Comparison of ENCODE assay signal across 13 mouse cellular contexts in genomic region chr3:107112932-107113659, GRCm38 (mm10). TPM values are rescaled to one million over a fixed set of nuclear protein-coding genes. Genes with fewer than 3 reads are reported as not detected.
A peak's percentile ranks its signal among the peaks of the same experiment; 100 is the strongest.
DNase-seq lines count a peak whose midpoint lies in the region; ATAC-seq lines count a peak whose summit lies in the region.
"Had no signal": no experiment of that assay in that cellular context is flagged by ENCODE, and none has a peak within 500 bp of the region (broad histone marks: within the 10 kb centered on the region; RNA-seq: fewer than 3 reads in every experiment).

No protein-coding gene starts in this region.

- H3K4me3 ChIP-seq in kidney, embryonic 16.5 days (ENCODE audit: low read length) = no peak overlapping the region
- H3K4me3 ChIP-seq in embryonic facial prominence, embryonic 15.5 days (replicated peaks) = no peak overlapping the region
- H3K4me3 ChIP-seq in hindbrain, embryonic 13.5 days = 0 out of 2 replicates have a peak overlapping the region, but pooled peaks have one; percentile 31
- no peak overlapping the region for H3K4me3 ChIP-seq in neural tube, embryonic 14.5 days (ENCODE audit: low read depth, low read length)
- H3K4me3 ChIP-seq: embryonic facial prominence, embryonic 12.5 days had no signal

- peak overlapping the region; percentile 21; the same call in 1 of the 2 replicates for H3K27ac ChIP-seq in kidney, embryonic 16.5 days (ENCODE audit: low read length)
- H3K27ac ChIP-seq in embryonic facial prominence, embryonic 15.5 days (replicated peaks) = no peak overlapping the region
- H3K27ac ChIP-seq in hindbrain, embryonic 13.5 days = peak overlapping the region; percentile 88
- peak overlapping the region; percentile 76 for H3K27ac ChIP-seq in neural tube, embryonic 14.5 days (ENCODE audit: low read depth, low read length)
- H3K27ac ChIP-seq: embryonic facial prominence, embryonic 12.5 days had no signal

- H3K36me3 ChIP-seq in kidney, embryonic 16.5 days (ENCODE audit: insufficient read depth, low read length) = no peaks in the 10 kb centered on the region
- H3K36me3 ChIP-seq in embryonic facial prominence, embryonic 15.5 days = no peaks in the 10 kb centered on the region
- H3K36me3 ChIP-seq in hindbrain, embryonic 13.5 days = no peaks in the 10 kb centered on the region
- no peaks in the 10 kb centered on the region for H3K36me3 ChIP-seq in neural tube, embryonic 14.5 days (ENCODE audit: control insufficient read depth, insufficient read depth, low read length)
- H3K36me3 ChIP-seq: embryonic facial prominence, embryonic 12.5 days had no signal

- peak; percentile 49 for ATAC-seq in kidney, embryonic 16.5 days (ENCODE audit: low FRiP score, low TSS enrichment)
- ATAC-seq in embryonic facial prominence, embryonic 15.5 days (ENCODE audit: insufficient number of reproducible peaks, low FRiP score, low TSS enrichment, low read depth) = peak; percentile 59
- ATAC-seq in hindbrain, embryonic 13.5 days (ENCODE audit: low FRiP score) = 0 out of 2 replicates have a peak, but pooled peaks have one; percentile 5
- ATAC-seq in neural tube, embryonic 14.5 days (ENCODE audit: low read depth) = 0 out of 2 replicates have a peak, but pooled peaks have one; percentile 9
- ATAC-seq: CD4-positive, CD25-positive, alpha-beta regulatory T cell, adult 4 months had no signal

- no peak overlapping the region for H3K9ac ChIP-seq in kidney, embryonic 16.5 days (replicated peaks; ENCODE audit: low read length)
- H3K9ac ChIP-seq in embryonic facial prominence, embryonic 15.5 days = no peak overlapping the region
- H3K9ac ChIP-seq in hindbrain, embryonic 13.5 days = peak overlapping the region; percentile 63
- no peak overlapping the region for H3K9ac ChIP-seq in neural tube, embryonic 14.5 days (replicated peaks; ENCODE audit: low read depth, low read length)
- H3K9ac ChIP-seq: embryonic facial prominence, embryonic 12.5 days had no signal

- H3K4me1 ChIP-seq in kidney, embryonic 16.5 days (ENCODE audit: insufficient read depth, low read length) = peaks cover 13% of the 10 kb centered on the region; the same call in 1 of the 2 replicates
- no peaks in the 10 kb centered on the region for H3K4me1 ChIP-seq in embryonic facial prominence, embryonic 15.5 days
- peaks cover 27% of the 10 kb centered on the region for H3K4me1 ChIP-seq in hindbrain, embryonic 13.5 days (replicated peaks)
- peaks cover 15% of the 10 kb centered on the region for H3K4me1 ChIP-seq in neural tube, embryonic 14.5 days (ENCODE audit: control insufficient read depth, insufficient read depth, low read length)
- H3K4me1 ChIP-seq: embryonic facial prominence, embryonic 12.5 days had no signal

- no peak for DNase-seq in kidney, postnatal 10 days
- no peak for DNase-seq in testis, postnatal 10 days (ENCODE audit: low spot score)
- DNase-seq in layer of hippocampus, adult 9-11 months = no peak
- DNase-seq: adrenal gland, adult 8-10 months; thymus, adult 18-20 months had no signal

- H3K27me3 ChIP-seq in kidney, embryonic 16.5 days (ENCODE audit: insufficient read depth, low read length) = no peaks in the 10 kb centered on the region
- H3K27me3 ChIP-seq in embryonic facial prominence, embryonic 15.5 days = no peaks in the 10 kb centered on the region
- H3K27me3 ChIP-seq in hindbrain, embryonic 13.5 days = no peaks in the 10 kb centered on the region
- no peaks in the 10 kb centered on the region for H3K27me3 ChIP-seq in neural tube, embryonic 14.5 days (ENCODE audit: control insufficient read depth, insufficient read depth, low read length)
- H3K27me3 ChIP-seq: embryonic facial prominence, embryonic 12.5 days had no signal

- H3K9me3 ChIP-seq in kidney, embryonic 16.5 days (ENCODE audit: low read length) = no peaks in the 10 kb centered on the region
- H3K9me3 ChIP-seq in embryonic facial prominence, embryonic 15.5 days (replicated peaks) = no peaks in the 10 kb centered on the region
- no peaks in the 10 kb centered on the region for H3K9me3 ChIP-seq in hindbrain, embryonic 13.5 days
- H3K9me3 ChIP-seq in neural tube, embryonic 14.5 days (ENCODE audit: control insufficient read depth, low read length) = no peaks in the 10 kb centered on the region
- H3K9me3 ChIP-seq: embryonic facial prominence, embryonic 12.5 days had no signal

- no peak overlapping the region for H3K4me2 ChIP-seq in kidney, embryonic 16.5 days (replicated peaks; ENCODE audit: low read depth, low read length)
- H3K4me2 ChIP-seq in embryonic facial prominence, embryonic 15.5 days (replicated peaks) = no peak overlapping the region
- peak overlapping the region; percentile 49 for H3K4me2 ChIP-seq in hindbrain, embryonic 13.5 days
- peak overlapping the region; percentile 40 for H3K4me2 ChIP-seq in neural tube, embryonic 14.5 days (ENCODE audit: low read depth, low read length)
- H3K4me2 ChIP-seq: embryonic facial prominence, embryonic 12.5 days; heart, embryonic 11.5 days; liver, embryonic 11.5 days had no signal

- WGBS in kidney, embryonic 16.5 days = 40% methylated on average over 10 of the region's 10 CpGs
- WGBS in embryonic facial prominence, embryonic 15.5 days = 68% methylated on average over 10 of the region's 10 CpGs
- 62% methylated on average over 10 of the region's 10 CpGs for WGBS in hindbrain, embryonic 13.5 days
- WGBS in neural tube, embryonic 14.5 days = 56% methylated on average over 10 of the region's 10 CpGs

RNA-seq across cellular contexts. Expression of gene Kcna2, which starts 12.2 kb away (rescaled TPM):
- 0.02 and 0.09 TPM in 2 replicates for polyA plus RNA-seq in kidney, embryonic 16.5 days (2015; fragmentation: Nextera tagmentation; extraction: Ambion mirVana)
- 0.35 TPM in 2 replicates for polyA plus RNA-seq in embryonic facial prominence, embryonic 15.5 days (2015; fragmentation: Nextera tagmentation; extraction: Ambion mirVana)
- polyA plus RNA-seq in hindbrain, embryonic 13.5 days (2015; fragmentation: Nextera tagmentation; extraction: Ambion mirVana) = 1.2 and 1.3 TPM in 2 replicates
- polyA plus RNA-seq in neural tube, embryonic 14.5 days (2014; fragmentation: Nextera tagmentation; extraction: Ambion mirVana) = 2.0 and 3.2 TPM in 2 replicates

Comparison
In these comparisons a context has a peak if more than half of its experiments do, and no peak if none do; other contexts are left out.
1. ATAC-seq: peak in every context shown above with its lines; median percentile 59 in embryonic facial prominence, embryonic 15.5 days; 49 in kidney, embryonic 16.5 days; 9 in neural tube, embryonic 14.5 days; 5 in hindbrain, embryonic 13.5 days.
2. H3K4me2 ChIP-seq: peak in hindbrain, embryonic 13.5 days (single experiment) and neural tube, embryonic 14.5 days (single experiment); none in kidney, embryonic 16.5 days (single experiment) and embryonic facial prominence, embryonic 15.5 days (single experiment).